Mouse (Mus musculus) liver, embryonic 11.5 days (tissue): ENCODE measurements at regions not wholly inside any gene's neighbourhood (a gene's known extent, or its start where the extent isn't known, plus 50 kb on each side); places are given as distances from the start of the nearest gene placed in this dataset.

Experiments
- ATAC-seq: fragments of 200-750 bp; cut with Nextera tagmentation; replicated peaks from 2 replicates; pipeline ENCODE4 v1.8.0; 2017; ENCODE audit warnings: moderate number of reproducible peaks, mild to moderate bottlenecking, moderate TSS enrichment, moderate library complexity; ENCODE audit not compliant: low FRiP score
- DNase-seq: peaks from one replicate; pipeline ENCODE4 v3.0.0-alpha.2; 2017; ENCODE audit warnings: low spot score
- H3K27ac ChIP-seq: fragments of 300-500 bp; sonication (generic); 2 replicates; pipeline ENCODE4 v1.5.1; 2014; ENCODE audit warnings: mild to moderate bottlenecking, low read depth, low read length, control low read depth
- H3K27me3 ChIP-seq: fragments of 300-500 bp; sonication (generic); replicated peaks from 2 replicates; pipeline ENCODE4 v1.6.1; 2014; ENCODE audit warnings: low read length, mixed read lengths; ENCODE audit not compliant: control insufficient read depth, insufficient read depth
- H3K36me3 ChIP-seq: fragments of 300-500 bp; sonication (generic); 2 replicates; pipeline ENCODE4 v1.6.1; 2014; ENCODE audit warnings: mild to moderate bottlenecking, low read length, moderate library complexity, mixed read lengths; ENCODE audit not compliant: control insufficient read depth, insufficient read depth
- H3K4me1 ChIP-seq: fragments of 300-500 bp; sonication (generic); replicated peaks from 2 replicates; pipeline ENCODE4 v1.6.1; 2014; ENCODE audit warnings: low read length, mixed read lengths; ENCODE audit not compliant: control insufficient read depth, insufficient read depth
- H3K4me2 ChIP-seq: fragments of 300-500 bp; sonication (generic); 2 replicates; pipeline ENCODE4 v1.6.1; 2014; ENCODE audit warnings: mild to moderate bottlenecking, control low read depth, moderate library complexity
- H3K4me3 ChIP-seq: fragments of 300-500 bp; sonication (generic); 2 replicates; pipeline ENCODE4 v1.5.1; 2014; ENCODE audit warnings: low read depth, low read length, control low read depth
- H3K9ac ChIP-seq: fragments of 300-500 bp; sonication (generic); 2 replicates; pipeline ENCODE4 v1.6.1; 2014; ENCODE audit warnings: low read depth, low read length, control low read depth
- H3K9me3 ChIP-seq: fragments of 300-500 bp; sonication (generic); 2 replicates; pipeline ENCODE4 v1.6.1; 2016; ENCODE audit warnings: low read length, inconsistent platforms, mixed read lengths; ENCODE audit not compliant: control insufficient read depth
- WGBS: fragments of 180-500 bp; shearing (Covaris S2); extraction: QIAGEN DNeasy Blood & Tissue Kit; methylation state at CpG from one replicate; pipeline ENCODE4 v1.1.7; 2014; 5-methylcytosine and 5-hydroxymethylcytosine counted together

DNA sequence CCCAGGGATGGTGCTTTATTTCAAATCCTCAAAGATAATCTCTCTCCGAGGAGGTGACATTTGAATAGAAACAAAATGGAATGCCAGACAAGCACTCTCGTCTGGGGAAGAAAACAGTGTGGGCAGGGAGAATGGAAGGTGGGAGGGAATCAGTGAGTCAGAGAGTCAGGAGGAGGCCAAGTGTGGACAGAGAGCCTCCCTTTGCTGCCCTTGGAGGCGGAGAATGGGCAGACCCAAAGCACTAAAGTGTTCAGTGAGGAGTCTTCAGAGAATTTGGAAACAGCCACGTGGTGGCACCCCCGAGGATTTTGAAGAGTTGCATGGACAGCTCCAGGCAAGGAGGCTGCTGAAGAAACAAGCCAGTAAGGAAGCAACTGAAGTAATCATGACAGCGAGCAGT, 367.2 kb downstream of the Pdcd6ip start:
- ATAC-seq (no peak), DNase-seq (no peak)
- H3K4me3 ChIP-seq = no peak overlapping the region
- WGBS = 59% methylated on average over 6 of the region's 6 CpGs
- H3K4me2 ChIP-seq = no peak overlapping the region
- H3K4me1 ChIP-seq = no peaks in the 10 kb centered on the region
- no peaks in the 10 kb centered on the region for H3K27me3 ChIP-seq
- no peak overlapping the region for H3K27ac ChIP-seq
- H3K9me3 ChIP-seq = no peaks in the 10 kb centered on the region
- no peak overlapping the region for H3K9ac ChIP-seq
- H3K36me3 ChIP-seq = no peaks in the 10 kb centered on the region

DNA sequence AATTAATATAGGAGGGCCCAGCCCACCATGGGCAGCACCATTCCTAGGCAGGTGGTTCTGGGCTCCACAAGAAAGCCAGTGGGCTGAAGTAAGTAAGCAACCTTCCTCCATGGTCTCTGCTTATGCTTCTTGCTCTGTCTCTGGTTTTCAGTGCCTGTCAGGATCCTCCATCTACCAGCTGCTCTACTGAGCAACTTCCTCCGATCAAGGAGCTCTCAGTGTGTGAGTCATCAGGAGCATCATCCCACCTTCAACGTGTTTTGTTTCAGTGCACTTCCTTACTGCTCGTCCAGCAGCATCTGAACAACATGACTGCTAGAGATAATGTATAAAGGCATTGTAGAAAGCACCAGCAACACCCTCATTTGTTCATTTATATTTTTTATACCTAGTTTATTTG, 368.0 kb downstream of the Pdcd6ip start:
- H3K27ac ChIP-seq = no peak overlapping the region
- no peaks in the 10 kb centered on the region for H3K4me1 ChIP-seq
- H3K9ac ChIP-seq = no peak overlapping the region
- no peak for DNase-seq
- no peaks in the 10 kb centered on the region for H3K27me3 ChIP-seq
- 73% methylated on average over 3 of the region's 3 CpGs for WGBS
- no peaks in the 10 kb centered on the region for H3K36me3 ChIP-seq
- ATAC-seq = no peak
- H3K4me2 ChIP-seq = no peak overlapping the region
- H3K9me3 ChIP-seq = no peaks in the 10 kb centered on the region
- H3K4me3 ChIP-seq = no peak overlapping the region

DNA sequence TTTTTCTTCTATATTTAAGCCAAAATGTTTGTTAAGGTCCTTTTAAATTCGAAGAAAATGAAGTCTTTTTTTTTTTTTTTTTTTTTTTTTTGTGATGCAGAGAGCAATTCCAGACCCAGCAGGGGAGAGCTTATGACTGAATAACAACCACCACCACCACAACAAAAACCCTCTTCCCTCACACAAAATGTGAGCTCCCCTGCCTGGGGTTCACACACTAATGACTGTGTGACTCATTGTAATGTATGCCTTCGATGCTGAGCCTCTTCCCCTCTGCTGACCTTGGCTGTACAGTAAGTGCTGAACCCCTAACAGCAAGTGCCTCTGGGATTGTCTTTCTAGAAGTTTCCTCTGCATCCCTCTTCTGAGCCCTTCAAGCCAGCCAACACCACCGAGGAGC, 383.6 kb downstream of the Pdcd6ip start:
- Histone ChIP-seq H3K9ac (no peak overlapping the region), H3K9me3 (no peaks in the 10 kb centered on the region), H3K36me3 (no peaks in the 10 kb centered on the region), H3K4me3 (no peak overlapping the region), H3K4me1 (no peaks in the 10 kb centered on the region), H3K4me2 (no peak overlapping the region), H3K27ac (no peak overlapping the region), H3K27me3 (no peaks in the 10 kb centered on the region)
- ATAC-seq (no peak), DNase-seq (no peak)
- WGBS = 66% methylated on average over 3 of the region's 3 CpGs

DNA sequence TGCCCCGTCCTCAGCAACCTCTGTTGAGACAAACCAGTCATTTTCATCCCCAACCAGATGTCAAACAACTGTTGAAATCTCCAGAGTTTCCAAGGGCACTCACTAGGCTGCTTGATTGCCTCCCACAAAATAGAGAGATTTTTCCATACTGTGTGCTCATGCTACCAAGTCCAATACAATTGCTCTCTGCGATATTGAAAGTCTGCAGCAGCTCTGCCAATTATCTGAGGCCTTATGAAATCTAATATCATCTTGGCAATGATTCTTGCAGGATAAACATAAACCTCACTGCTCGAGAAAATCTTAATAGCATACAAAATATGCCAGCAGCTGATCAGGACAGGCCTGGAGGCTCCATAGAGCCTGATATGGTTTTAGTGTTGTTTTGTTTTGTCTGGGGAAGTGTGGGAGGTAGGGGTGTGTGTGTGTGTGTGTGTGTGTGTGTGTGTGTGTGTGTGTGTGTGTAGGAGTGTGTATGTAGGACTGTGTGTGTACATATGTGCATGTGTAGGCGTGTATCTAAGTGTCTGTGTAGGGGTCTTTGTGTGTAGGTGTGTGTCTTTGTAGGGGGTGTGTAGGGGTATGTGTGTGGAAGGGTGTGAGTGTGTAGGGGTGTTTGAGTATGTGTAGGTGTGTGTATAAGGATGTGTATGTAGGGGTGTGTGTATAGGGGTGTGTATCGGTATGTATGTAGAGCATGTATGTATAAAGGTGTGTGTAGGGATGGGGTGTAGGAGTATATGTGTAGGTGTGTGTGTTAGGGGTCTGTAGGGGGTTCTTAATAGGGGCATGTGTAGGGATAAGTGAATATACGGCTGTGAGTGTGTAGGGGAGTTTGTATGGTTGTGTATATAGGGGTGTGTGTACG, 398.1 kb downstream of the Pdcd6ip start:
- H3K27ac ChIP-seq = no peak overlapping the region
- no peaks in the 10 kb centered on the region for H3K4me1 ChIP-seq
- WGBS = 74% methylated on average over 7 of the region's 7 CpGs
- H3K9ac ChIP-seq = no peak overlapping the region
- ATAC-seq (no peak), DNase-seq (no peak)
- H3K36me3 ChIP-seq = no peaks in the 10 kb centered on the region
- H3K9me3 ChIP-seq = no peaks in the 10 kb centered on the region
- no peak overlapping the region for H3K4me3 ChIP-seq
- no peak overlapping the region for H3K4me2 ChIP-seq
- H3K27me3 ChIP-seq = no peaks in the 10 kb centered on the region

DNA sequence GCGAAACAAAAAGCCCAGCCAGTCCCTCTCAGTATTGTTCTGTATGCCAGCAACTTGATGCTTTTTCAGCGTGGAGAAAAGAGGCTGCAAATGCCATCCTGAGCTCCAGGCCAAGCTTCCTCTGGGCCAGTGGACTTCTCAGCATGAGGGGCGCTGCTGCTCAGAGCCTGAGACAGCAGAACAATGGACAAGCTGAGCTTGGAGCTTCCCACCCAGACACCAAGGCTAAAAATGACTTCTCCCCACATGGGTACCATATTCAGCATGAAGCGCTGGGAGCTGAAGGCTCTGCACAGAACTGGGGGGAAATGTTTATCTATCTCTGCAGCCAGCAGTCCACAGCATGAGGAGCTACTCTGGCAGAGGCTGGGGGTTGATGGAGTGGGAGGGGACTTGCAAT, 402.3 kb downstream of the Pdcd6ip start:
- H3K4me1 ChIP-seq = no peaks in the 10 kb centered on the region
- DNase-seq = no peak
- no peak overlapping the region for H3K9ac ChIP-seq
- ATAC-seq = no peak
- no peak overlapping the region for H3K27ac ChIP-seq
- WGBS = 66% methylated on average over 4 of the region's 4 CpGs
- no peak overlapping the region for H3K4me2 ChIP-seq
- no peaks in the 10 kb centered on the region for H3K36me3 ChIP-seq
- H3K9me3 ChIP-seq = no peaks in the 10 kb centered on the region
- no peak overlapping the region for H3K4me3 ChIP-seq
- no peaks in the 10 kb centered on the region for H3K27me3 ChIP-seq

DNA sequence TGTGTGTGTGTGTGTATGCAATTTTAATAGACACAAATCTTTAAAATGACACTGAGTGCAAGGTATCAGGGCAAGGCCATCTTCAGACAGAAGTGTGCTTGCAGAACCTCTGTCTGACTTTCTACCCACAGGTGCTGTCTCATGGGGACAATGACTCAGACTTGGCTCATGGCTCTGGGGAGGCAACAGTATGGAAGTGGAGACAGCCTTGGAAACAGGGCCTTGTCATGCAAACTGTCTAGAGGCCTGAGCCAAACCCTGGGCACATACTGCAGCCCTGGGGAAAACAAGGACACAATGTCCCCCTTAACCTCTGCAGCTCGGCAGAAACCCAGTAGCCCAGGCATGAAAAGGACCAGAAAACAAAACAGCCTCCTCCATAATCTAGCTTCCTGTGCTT, 405.6 kb downstream of the Pdcd6ip start:
- H3K9ac ChIP-seq = no peak overlapping the region
- no peak overlapping the region for H3K4me2 ChIP-seq
- no peak for ATAC-seq
- no peaks in the 10 kb centered on the region for H3K36me3 ChIP-seq
- no peak overlapping the region for H3K27ac ChIP-seq
- 78% methylated on average over 1 of the region's 1 CpGs for WGBS
- no peak for DNase-seq
- H3K9me3 ChIP-seq = no peaks in the 10 kb centered on the region
- H3K27me3 ChIP-seq = no peaks in the 10 kb centered on the region
- H3K4me1 ChIP-seq = no peaks in the 10 kb centered on the region
- no peak overlapping the region for H3K4me3 ChIP-seq

DNA sequence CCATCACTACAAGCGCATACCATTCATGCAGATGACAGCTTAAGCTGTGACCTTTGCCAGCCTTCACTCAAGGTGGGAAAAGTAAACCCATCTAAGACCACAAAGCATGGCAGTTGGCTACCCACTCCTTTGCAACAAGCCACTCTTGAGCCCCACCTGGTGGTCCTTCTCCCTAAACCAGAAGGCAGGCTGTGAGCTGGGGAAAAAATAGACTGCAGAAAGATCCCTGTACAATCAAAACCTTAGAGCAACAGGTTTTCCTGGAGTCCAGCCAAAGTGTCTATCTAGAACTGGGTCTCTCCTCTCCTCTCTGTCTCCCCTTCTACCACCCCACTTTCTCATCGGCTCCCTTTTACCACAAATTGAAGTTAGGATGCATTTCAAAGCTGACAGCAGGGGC, 407.2 kb downstream of the Pdcd6ip start:
- Histone ChIP-seq H3K27me3 (no peaks in the 10 kb centered on the region), H3K4me1 (no peaks in the 10 kb centered on the region), H3K4me3 (no peak overlapping the region), H3K4me2 (no peak overlapping the region), H3K36me3 (no peaks in the 10 kb centered on the region), H3K9me3 (no peaks in the 10 kb centered on the region), H3K27ac (no peak overlapping the region), H3K9ac (no peak overlapping the region)
- DNase-seq (no peak), ATAC-seq (no peak)
- 17% methylated on average over 2 of the region's 2 CpGs for WGBS

DNA sequence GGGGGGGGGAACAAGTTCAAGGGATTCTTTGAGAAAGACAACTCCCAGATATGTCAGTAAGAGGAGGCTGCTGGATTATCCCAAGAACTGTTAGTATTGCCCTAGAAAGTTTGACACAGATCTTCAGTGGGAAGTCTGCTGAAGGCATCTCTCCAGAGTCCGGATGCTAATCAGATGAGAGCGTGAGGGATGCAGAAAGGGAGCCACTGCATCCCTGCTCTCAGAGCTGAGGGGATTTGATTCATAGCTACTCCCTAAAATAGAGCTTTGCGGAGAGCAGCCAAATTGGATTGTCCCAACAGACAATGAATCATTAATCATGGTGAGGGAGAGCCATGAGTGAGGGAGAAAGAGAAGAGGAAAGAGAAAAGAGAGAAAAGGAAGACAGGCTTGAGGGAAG, 408.2 kb downstream of the Pdcd6ip start:
- no peak for DNase-seq
- 35% methylated on average over 3 of the region's 3 CpGs for WGBS
- Histone ChIP-seq H3K27ac (no peak overlapping the region), H3K27me3 (no peaks in the 10 kb centered on the region), H3K9me3 (no peaks in the 10 kb centered on the region), H3K4me1 (no peaks in the 10 kb centered on the region), H3K36me3 (no peaks in the 10 kb centered on the region), H3K4me2 (no peak overlapping the region), H3K9ac (no peak overlapping the region), H3K4me3 (no peak overlapping the region)
- no peak for ATAC-seq

DNA sequence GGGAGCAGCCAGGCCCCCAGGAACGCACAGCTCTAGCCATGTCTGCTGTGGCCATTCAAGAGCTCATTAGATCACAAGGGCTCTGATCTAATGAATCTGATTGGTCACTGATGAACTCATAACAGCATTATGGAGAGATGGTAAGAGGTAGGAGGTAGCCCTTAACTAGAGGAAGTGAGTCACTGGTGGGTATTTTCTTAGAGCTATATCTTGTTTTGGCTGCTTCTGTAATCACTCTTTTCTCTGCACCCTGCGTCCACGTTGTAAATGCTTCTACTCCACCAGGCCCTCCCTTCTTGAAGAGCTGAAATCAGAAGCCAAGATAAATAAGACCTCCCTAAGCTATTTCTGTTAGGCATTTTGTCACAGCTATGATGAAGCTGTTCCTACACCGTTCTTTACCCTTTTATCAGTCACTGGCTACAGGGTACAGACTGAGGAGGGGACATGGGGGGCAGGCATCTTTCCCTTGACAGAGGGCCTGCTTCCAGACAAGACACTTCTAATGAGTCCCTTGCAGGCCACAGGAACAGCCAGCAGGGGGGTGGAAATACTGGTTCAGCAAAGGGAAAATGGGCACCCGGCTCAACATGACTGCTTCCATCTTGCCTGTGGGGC, 412.1 kb downstream of the Pdcd6ip start:
- Histone ChIP-seq H3K9ac (no peak overlapping the region), H3K9me3 (no peaks in the 10 kb centered on the region), H3K4me2 (no peak overlapping the region), H3K4me1 (no peaks in the 10 kb centered on the region), H3K4me3 (no peak overlapping the region), H3K36me3 (no peaks in the 10 kb centered on the region), H3K27ac (no peak overlapping the region), H3K27me3 (no peaks in the 10 kb centered on the region)
- 64% methylated on average over 5 of the region's 5 CpGs for WGBS
- DNase-seq = no peak
- ATAC-seq = 0 out of 2 replicates have a peak, but pooled peaks have one; percentile 20
